Mouse (Mus musculus) kidney, postnatal 0 days (tissue): ENCODE data around the gene Homer2. TPM values are rescaled to one million over a fixed set of nuclear protein-coding genes. Genes with fewer than 3 reads are reported as not detected.
A peak's percentile ranks its signal among the peaks of the same experiment; 100 is the strongest.

ENCODE experiments used
- ATAC-seq: fragments of 200-750 bp; cut with Nextera tagmentation; replicated peaks from 2 replicates; pipeline ENCODE4 v1.8.0; 2017; ENCODE audit warnings: low read depth, moderate number of reproducible peaks, moderate TSS enrichment, moderate library complexity; ENCODE audit not compliant: low FRiP score
- DNase-seq: peaks from one replicate; pipeline ENCODE4 v3.0.0-alpha.2; 2016; ENCODE audit warnings: low spot score
- H3K27ac ChIP-seq: fragments of 300-500 bp; sonication (generic); 2 replicates; pipeline ENCODE4 v1.5.1; 2014; ENCODE audit warnings: mild to moderate bottlenecking
- H3K27me3 ChIP-seq: fragments of 300-500 bp; sonication (generic); 2 replicates; pipeline ENCODE4 v1.6.1; 2014; ENCODE audit warnings: low read length, mixed read lengths; ENCODE audit not compliant: insufficient read depth
- H3K36me3 ChIP-seq: fragments of 300-500 bp; sonication (generic); 2 replicates; pipeline ENCODE4 v1.6.1; 2014; ENCODE audit warnings: low read length, mixed read lengths; ENCODE audit not compliant: insufficient read depth
- H3K4me1 ChIP-seq: fragments of 300-500 bp; sonication (generic); replicated peaks from 2 replicates; pipeline ENCODE4 v1.6.1; 2014; ENCODE audit warnings: antibody characterized with exemption, low read length, mixed read lengths; ENCODE audit not compliant: insufficient read depth
- H3K4me2 ChIP-seq: fragments of 300-500 bp; sonication (generic); 2 replicates; pipeline ENCODE4 v1.6.1; 2014; ENCODE audit warnings: mild to moderate bottlenecking, low read length, moderate library complexity, mixed read lengths
- H3K4me3 ChIP-seq: fragments of 300-500 bp; sonication (generic); replicated peaks from 2 replicates; pipeline ENCODE4 v1.5.1; 2014; ENCODE audit warnings: low read depth, low read length
- H3K9ac ChIP-seq: fragments of 300-500 bp; sonication (generic); 2 replicates; pipeline ENCODE4 v1.6.1; 2014; ENCODE audit warnings: low read depth, low read length
- H3K9me3 ChIP-seq: fragments of 300-500 bp; sonication (generic); replicated peaks from 2 replicates; pipeline ENCODE4 v1.6.1; 2016; ENCODE audit warnings: low read length, inconsistent platforms, mixed read lengths
- CTCF ChIP-seq: IDR thresholded peaks from 2 replicates; pipeline ENCODE4 v1.5.1; 2016; ENCODE audit warnings: antibody characterized with exemption, low read depth, mild to moderate bottlenecking, moderate library complexity
- WGBS: fragments of 180-500 bp; shearing (Covaris S2); extraction: QIAGEN DNeasy Blood & Tissue Kit; methylation state at CpG from one replicate; pipeline ENCODE4 v1.1.7; 2014; 5-methylcytosine and 5-hydroxymethylcytosine counted together
- polyA plus RNA-seq: library from polyadenylated mRNA; unstranded; fragments of >200 nt; fragmentation: Nextera tagmentation; extraction: Ambion mirVana; gene quantifications from 2 replicates; pipeline ENCODE4 v1.2.1, GENCODE M21; 2015

Gene Homer2
- polyA plus RNA-seq, 1 experiment from 2014 or later = 8.4 TPM

DNA sequence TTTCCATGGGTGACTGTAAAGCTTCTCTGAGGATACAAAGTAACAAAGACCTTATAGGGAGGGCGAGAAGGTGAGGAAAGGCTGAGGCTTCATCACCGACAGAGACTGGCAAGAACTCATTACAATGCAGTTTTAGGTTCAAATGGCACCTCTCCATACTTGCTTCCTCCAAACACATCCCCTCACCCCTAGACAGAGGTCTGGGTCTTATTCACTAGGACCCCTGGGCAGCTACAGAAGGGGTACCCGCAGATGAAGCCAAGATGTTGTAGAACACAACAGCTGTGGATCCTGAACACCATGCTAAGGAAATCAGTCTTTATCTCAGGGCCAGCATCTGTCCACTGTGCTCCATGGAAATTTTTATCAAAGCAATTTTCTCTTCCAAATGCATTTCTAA lies 50.3 kb downstream of the Homer2 start:
- TF ChIP-seq CTCF = no peak
- H3K27me3 ChIP-seq = no peaks in the 10 kb centered on the region
- no peak overlapping the region for H3K4me3 ChIP-seq
- no peak for ATAC-seq
- no peak for DNase-seq
- no peak overlapping the region for H3K9ac ChIP-seq
- H3K4me2 ChIP-seq = no peak overlapping the region
- no peak overlapping the region for H3K27ac ChIP-seq
- H3K9me3 ChIP-seq = no peaks in the 10 kb centered on the region; the same call in 1 of the 2 replicates
- 73% methylated on average over 3 of the region's 3 CpGs for WGBS
- no peaks in the 10 kb centered on the region for H3K4me1 ChIP-seq
- H3K36me3 ChIP-seq = no peaks in the 10 kb centered on the region

DNA sequence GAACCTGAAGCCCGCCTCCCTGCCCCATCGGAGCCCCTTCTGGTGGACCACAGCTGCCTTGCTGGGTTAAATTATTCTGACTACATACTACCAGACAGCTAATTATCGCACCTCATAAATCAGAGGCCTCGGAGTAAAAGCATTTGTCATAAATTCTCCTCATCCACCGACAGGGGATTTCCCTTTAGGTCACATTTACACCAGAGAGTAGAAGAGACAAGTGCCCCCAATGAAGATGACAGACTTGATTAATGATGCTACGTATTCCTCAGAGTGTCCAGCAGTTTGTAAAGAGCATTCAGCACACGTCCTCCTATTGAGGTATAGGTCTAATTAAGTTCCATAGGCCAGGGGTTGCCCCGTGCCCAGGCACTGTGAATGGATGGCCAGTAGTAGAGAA lies 50.7 kb downstream of the Homer2 start:
- DNase-seq (peak; percentile 19), ATAC-seq (no peak)
- no peaks in the 10 kb centered on the region; the same call in 1 of the 2 replicates for H3K9me3 ChIP-seq
- no peak overlapping the region for H3K27ac ChIP-seq
- H3K4me1 ChIP-seq = no peaks in the 10 kb centered on the region
- no peak overlapping the region for H3K4me3 ChIP-seq
- no peak overlapping the region for H3K4me2 ChIP-seq
- no peaks in the 10 kb centered on the region for H3K36me3 ChIP-seq
- TF ChIP-seq CTCF = no peak
- WGBS = 21% methylated on average over 8 of the region's 8 CpGs
- no peaks in the 10 kb centered on the region for H3K27me3 ChIP-seq
- H3K9ac ChIP-seq = no peak overlapping the region

DNA sequence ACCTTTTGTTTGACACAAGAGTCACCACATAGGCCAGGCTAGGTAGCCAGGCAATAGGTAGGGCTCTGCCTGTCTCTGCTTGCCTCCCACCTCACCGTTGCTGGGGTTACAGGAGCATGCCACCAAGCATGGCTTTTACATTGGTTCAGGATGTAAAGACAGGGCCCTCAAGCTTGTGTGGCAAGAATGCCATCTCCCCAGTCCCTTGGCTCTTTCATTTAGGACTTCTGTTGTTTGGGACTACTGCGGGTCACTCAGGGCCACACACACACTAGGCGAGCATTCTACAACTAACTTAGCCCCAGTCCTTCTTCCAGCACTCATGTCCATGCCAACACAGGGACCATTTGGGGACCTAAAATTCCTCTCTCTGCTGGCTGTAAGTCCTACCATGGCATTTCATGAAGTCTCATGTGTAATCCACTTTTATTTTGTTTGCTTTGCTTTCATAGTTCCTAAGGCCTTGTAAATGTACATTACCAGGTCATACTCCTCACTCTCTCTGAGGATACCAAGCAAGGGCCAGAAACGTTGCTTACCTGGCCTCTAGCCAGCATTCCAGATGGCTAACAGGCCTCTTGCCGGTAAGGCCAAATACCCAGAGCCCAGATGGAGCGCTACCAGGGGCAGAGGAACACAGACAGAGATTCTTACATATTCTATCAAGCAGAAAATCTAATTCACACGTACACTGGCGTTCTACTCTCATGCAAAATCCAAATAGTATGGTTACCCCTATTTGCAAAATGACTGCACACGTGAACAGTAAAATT lies 52.2 kb downstream of the Homer2 start:
- Histone ChIP-seq H3K9me3 (no peaks in the 10 kb centered on the region), H3K9ac (no peak overlapping the region), H3K4me2 (no peak overlapping the region), H3K4me3 (no peak overlapping the region), H3K4me1 (no peaks in the 10 kb centered on the region), H3K27me3 (no peaks in the 10 kb centered on the region), H3K27ac (no peak overlapping the region), H3K36me3 (no peaks in the 10 kb centered on the region)
- ATAC-seq = no peak
- no peak for DNase-seq
- no peak for TF ChIP-seq CTCF
- 75% methylated on average over 9 of the region's 9 CpGs for WGBS

DNA sequence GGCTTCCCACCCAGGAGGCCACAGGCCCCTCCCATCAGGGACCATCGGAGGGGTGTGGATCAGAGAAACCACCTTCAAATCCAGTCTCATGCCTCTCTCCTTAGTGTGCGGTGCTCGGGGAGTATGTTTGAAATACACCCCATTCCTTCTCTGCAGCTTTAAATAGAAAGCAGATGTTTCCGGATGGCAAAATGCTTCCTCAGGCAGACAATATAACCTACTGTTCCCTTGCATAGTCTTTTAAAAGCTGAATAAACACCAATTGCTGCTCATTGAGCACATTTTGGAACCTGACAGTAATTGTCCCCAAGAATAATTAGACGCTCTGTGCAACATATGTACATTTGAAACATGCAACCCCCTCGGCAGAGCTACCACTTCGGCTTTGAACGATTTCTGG lies 53.3 kb downstream of the Homer2 start:
- no peak overlapping the region for H3K4me3 ChIP-seq
- no peak for TF ChIP-seq CTCF
- no peaks in the 10 kb centered on the region for H3K27me3 ChIP-seq
- H3K9ac ChIP-seq = no peak overlapping the region
- no peak for ATAC-seq
- no peak overlapping the region for H3K4me2 ChIP-seq
- no peaks in the 10 kb centered on the region for H3K36me3 ChIP-seq
- no peaks in the 10 kb centered on the region for H3K9me3 ChIP-seq
- no peak overlapping the region for H3K27ac ChIP-seq
- WGBS = 51% methylated on average over 8 of the region's 8 CpGs
- peak; percentile 19 for DNase-seq
- no peaks in the 10 kb centered on the region for H3K4me1 ChIP-seq

DNA sequence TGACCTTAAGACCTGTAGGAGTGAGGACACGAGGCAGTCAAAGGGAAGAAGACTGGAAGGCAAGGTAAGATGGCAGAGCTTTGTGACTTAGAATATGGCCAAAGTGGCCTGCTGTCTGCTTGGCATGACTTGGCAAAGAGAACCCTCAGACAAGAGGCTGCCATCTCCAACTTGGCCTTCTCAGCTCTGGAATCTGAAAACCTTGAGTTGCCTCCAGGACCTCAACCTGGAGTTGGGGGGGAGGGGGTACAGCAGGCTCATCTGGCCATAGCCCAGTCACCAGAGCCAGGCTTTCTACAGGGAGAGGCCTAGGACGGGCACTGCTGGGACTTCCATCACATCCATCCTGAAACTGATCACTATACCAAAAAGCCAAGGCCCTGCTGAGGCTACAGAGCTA lies 55.0 kb downstream of the Homer2 start:
- ATAC-seq (no peak), DNase-seq (no peak)
- H3K4me3 ChIP-seq = no peak overlapping the region
- H3K4me1 ChIP-seq = no peaks in the 10 kb centered on the region
- H3K27ac ChIP-seq = no peak overlapping the region
- no peak overlapping the region for H3K9ac ChIP-seq
- H3K4me2 ChIP-seq = no peak overlapping the region
- no peaks in the 10 kb centered on the region for H3K27me3 ChIP-seq
- no peak for TF ChIP-seq CTCF
- 76% methylated on average over 2 of the region's 2 CpGs for WGBS
- H3K36me3 ChIP-seq = no peaks in the 10 kb centered on the region
- no peaks in the 10 kb centered on the region for H3K9me3 ChIP-seq

DNA sequence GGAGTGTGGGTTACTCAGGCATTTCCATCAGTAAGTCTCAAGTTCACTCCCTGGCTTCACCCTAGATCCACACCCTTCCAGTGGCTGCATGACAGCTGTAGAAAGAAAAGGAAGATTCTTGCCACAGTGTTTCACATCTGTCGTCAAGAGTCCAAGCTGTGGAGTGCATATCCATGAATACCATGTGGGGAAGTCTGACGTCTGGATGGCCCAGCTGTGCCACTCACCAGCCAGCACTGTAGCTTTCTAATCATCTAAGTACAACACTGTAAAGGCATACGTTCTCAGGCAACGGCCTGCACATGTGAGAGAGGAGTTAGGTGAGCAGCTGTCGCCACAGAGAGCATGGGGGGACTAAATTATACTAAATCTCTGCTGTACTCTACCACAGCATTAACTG lies 56.0 kb downstream of the Homer2 start:
- H3K4me3 ChIP-seq = no peak overlapping the region
- ATAC-seq (no peak), DNase-seq (no peak)
- H3K27ac ChIP-seq = no peak overlapping the region
- H3K9me3 ChIP-seq = no peaks in the 10 kb centered on the region
- no peaks in the 10 kb centered on the region for H3K27me3 ChIP-seq
- no peak for TF ChIP-seq CTCF
- 44% methylated on average over 5 of the region's 5 CpGs for WGBS
- no peak overlapping the region for H3K9ac ChIP-seq
- H3K4me1 ChIP-seq = no peaks in the 10 kb centered on the region
- H3K4me2 ChIP-seq = no peak overlapping the region
- no peaks in the 10 kb centered on the region for H3K36me3 ChIP-seq

DNA sequence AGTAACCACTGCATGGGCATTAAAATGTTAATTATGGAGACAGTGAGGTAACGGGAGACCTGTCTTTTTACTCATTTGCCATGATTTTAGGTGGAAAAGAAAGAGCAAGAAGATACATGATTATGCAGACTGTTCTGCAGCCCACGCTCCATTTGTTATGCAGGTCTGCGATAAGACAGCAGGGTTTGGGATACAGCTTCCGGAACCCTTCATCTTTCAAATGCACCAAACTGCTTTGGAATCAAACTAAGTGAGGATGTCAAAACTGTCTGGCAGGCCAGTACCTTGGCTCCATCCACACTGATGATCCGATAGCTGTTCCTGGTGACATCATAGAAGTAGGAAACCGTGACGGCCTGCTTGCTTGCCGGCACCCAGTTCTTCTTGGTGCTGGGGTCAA lies 58.1 kb downstream of the Homer2 start:
- 88% methylated on average over 8 of the region's 8 CpGs for WGBS

More for the DNA sequence above, 58.1 kb downstream of the Homer2 start:
- no peak for TF ChIP-seq CTCF
- Histone ChIP-seq H3K4me3 (no peak overlapping the region), H3K9me3 (no peaks in the 10 kb centered on the region), H3K27ac (no peak overlapping the region), H3K27me3 (no peaks in the 10 kb centered on the region), H3K4me1 (no peaks in the 10 kb centered on the region), H3K36me3 (no peaks in the 10 kb centered on the region), H3K9ac (no peak overlapping the region), H3K4me2 (no peak overlapping the region)
- no peak for DNase-seq
- no peak for ATAC-seq
